Mouse (Mus musculus) limb, embryonic 14.5 days (tissue): Measurements from ENCODE around the gene Cntfr. TPM values are rescaled to one million over a fixed set of nuclear protein-coding genes. Genes with fewer than 3 reads are reported as not detected.

Experiments
- ATAC-seq: fragments of 200-750 bp; cut with Nextera tagmentation; 2 replicates; pipeline ENCODE4 v1.8.0; 2017; ENCODE audit warnings: low read depth, moderate number of reproducible peaks, moderate TSS enrichment; ENCODE audit not compliant: low FRiP score
- DNase-seq: peaks from one replicate; pipeline ENCODE4 v3.0.0-alpha.2; 2015; ENCODE audit warnings: low spot score
- H3K27ac ChIP-seq: fragments of 300-500 bp; sonication (generic); replicated peaks from 2 replicates; pipeline ENCODE4 v1.5.1; 2014; ENCODE audit warnings: low read depth, mild to moderate bottlenecking, low read length, moderate library complexity, mixed read lengths
- H3K27me3 ChIP-seq: fragments of 300-500 bp; sonication (generic); 2 replicates; pipeline ENCODE4 v1.6.1; 2014; ENCODE audit warnings: low read length, mixed read lengths; ENCODE audit not compliant: control insufficient read depth, insufficient read depth
- H3K36me3 ChIP-seq: fragments of 300-500 bp; sonication (generic); 2 replicates; pipeline ENCODE4 v1.6.1; 2014; ENCODE audit warnings: mild to moderate bottlenecking, low read length, moderate library complexity, mixed read lengths; ENCODE audit not compliant: control insufficient read depth, insufficient read depth
- H3K4me1 ChIP-seq: fragments of 300-500 bp; sonication (generic); 2 replicates; pipeline ENCODE4 v1.6.1; 2014; ENCODE audit warnings: antibody characterized with exemption, low read length, mixed read lengths; ENCODE audit not compliant: control insufficient read depth, insufficient read depth
- H3K4me2 ChIP-seq: fragments of 300-500 bp; sonication (generic); replicated peaks from 2 replicates; pipeline ENCODE4 v1.6.1; 2014; ENCODE audit warnings: low read depth, mild to moderate bottlenecking, low read length, moderate library complexity; ENCODE audit not compliant: severe bottlenecking
- H3K4me3 ChIP-seq: fragments of 300-500 bp; sonication (generic); replicated peaks from 2 replicates; pipeline ENCODE4 v1.5.1; 2014; ENCODE audit warnings: low read length
- H3K9ac ChIP-seq: fragments of 300-500 bp; sonication (generic); 2 replicates; pipeline ENCODE4 v1.6.1; 2014; ENCODE audit warnings: mild to moderate bottlenecking, low read depth, low read length, moderate library complexity; ENCODE audit not compliant: severe bottlenecking
- H3K9me3 ChIP-seq: fragments of 300-500 bp; sonication (generic); 2 replicates; pipeline ENCODE4 v1.6.1; 2016; ENCODE audit warnings: low read length; ENCODE audit not compliant: control insufficient read depth
- POLR2A ChIP-seq: fragments of 200-500 bp; IDR thresholded peaks from 2 replicates; pipeline ENCODE4 v1.8.0; 2012; ENCODE audit warnings: inconsistent platforms, mild to moderate bottlenecking, moderate library complexity, borderline replicate concordance; ENCODE audit not compliant: insufficient read depth, insufficient read length; ENCODE audit errors: extremely low read depth
- WGBS: fragments of 180-500 bp; shearing (Covaris S2); extraction: QIAGEN DNeasy Blood & Tissue Kit; methylation state at CpG from one replicate; pipeline ENCODE4 v1.1.7; 2014; 5-methylcytosine and 5-hydroxymethylcytosine counted together
- polyA plus RNA-seq, 2 experiments: library from polyadenylated mRNA; depleted of rRNA in 1 of 2; stranded (reverse) in 1 of 2; unstranded in 1 of 2; fragments of >200 nt; fragmentation: Nextera tagmentation in 1 of 2; extraction: Ambion mirVana in 1 of 2; gene quantifications; 2 replicates each; pipeline versions ENCODE4 v1.2.1 to v1.2.3; 2012 to 2014

Gene Cntfr
- polyA plus RNA-seq, 2 experiments = 5.4 to 34.2 TPM

DNA sequence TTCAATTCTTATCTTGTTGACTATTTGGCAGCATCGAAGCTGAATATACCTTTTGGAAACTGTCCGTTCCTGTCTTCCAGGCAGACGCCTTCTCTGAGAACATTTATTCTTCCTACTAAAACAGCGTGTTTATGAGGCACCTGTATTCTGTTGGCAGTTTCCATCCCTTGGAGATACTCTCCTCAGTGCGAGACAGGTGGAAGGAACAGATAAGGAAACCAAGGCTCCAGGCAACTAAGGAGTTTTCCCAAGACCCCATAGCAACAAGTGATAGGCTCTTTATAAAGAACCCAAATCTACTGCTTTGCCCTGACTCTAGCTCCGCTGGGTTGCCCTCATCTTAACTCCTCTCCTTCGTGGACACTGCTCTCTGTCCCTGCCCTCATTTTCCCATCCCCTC lies 48.3 kb downstream of the Cntfr start:
- 66% methylated on average over 7 of the region's 7 CpGs for WGBS
- no peak overlapping the region for H3K27ac ChIP-seq
- no peak for TF ChIP-seq POLR2A

DNA sequence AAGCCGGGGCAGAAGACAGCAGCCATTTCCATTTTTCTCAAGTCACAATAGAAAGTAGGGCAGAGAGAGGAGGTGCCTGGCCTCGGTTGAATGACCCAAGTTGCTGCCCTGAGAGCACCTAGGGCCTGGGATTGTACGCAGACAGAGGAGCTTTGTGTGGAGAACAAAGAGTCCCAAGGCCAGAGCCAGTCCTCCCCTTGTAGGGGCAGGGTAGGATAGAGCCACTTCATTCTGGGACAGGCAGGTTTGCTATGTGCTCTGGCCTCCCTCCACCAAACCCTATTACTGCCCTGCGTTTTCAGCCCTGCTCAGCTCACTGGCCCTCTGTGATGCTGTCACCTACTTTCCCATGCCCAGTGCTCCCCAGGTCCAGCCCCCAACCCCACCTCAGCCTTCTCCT lies 48.7 kb downstream of the Cntfr start:
- no peaks in the 10 kb centered on the region for H3K9me3 ChIP-seq
- no peak overlapping the region for H3K4me2 ChIP-seq
- DNase-seq = no peak
- no peaks in the 10 kb centered on the region for H3K27me3 ChIP-seq
- no peak overlapping the region for H3K27ac ChIP-seq
- H3K36me3 ChIP-seq = no peaks in the 10 kb centered on the region
- WGBS = 58% methylated on average over 4 of the region's 4 CpGs
- H3K4me1 ChIP-seq = no peaks in the 10 kb centered on the region
- H3K4me3 ChIP-seq = no peak overlapping the region
- no peak overlapping the region for H3K9ac ChIP-seq
- no peak for TF ChIP-seq POLR2A
- ATAC-seq = no peak

More for the DNA sequence above, 48.3 kb downstream of the Cntfr start:
- no peak overlapping the region for H3K4me2 ChIP-seq
- H3K36me3 ChIP-seq = no peaks in the 10 kb centered on the region
- ATAC-seq (no peak), DNase-seq (no peak)
- H3K4me3 ChIP-seq = no peak overlapping the region
- no peak overlapping the region for H3K9ac ChIP-seq
- H3K9me3 ChIP-seq = no peaks in the 10 kb centered on the region
- H3K4me1 ChIP-seq = no peaks in the 10 kb centered on the region
- H3K27me3 ChIP-seq = no peaks in the 10 kb centered on the region

DNA sequence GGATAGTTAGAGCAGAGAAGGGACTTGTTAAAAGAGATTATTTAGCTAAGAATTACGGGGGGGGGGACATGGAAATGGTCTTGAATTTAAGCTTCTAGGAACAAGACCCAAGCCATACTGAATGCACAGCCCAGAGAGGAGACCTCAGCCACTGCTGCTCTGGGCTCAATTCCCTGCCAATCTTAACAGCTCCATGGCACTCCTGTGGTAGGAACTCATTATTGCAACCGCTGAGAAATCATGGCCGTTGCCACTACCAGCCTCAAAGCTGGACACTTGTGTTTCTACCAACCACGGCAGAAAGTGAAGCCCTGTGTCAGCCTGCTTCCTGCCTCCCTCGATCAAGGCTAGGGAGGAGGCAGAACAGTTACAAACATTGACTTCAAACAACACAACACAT lies 51.4 kb downstream of the Cntfr start:
- Histone ChIP-seq H3K9ac (no peak overlapping the region), H3K27ac (no peak overlapping the region), H3K36me3 (no peaks in the 10 kb centered on the region), H3K27me3 (no peaks in the 10 kb centered on the region), H3K4me1 (0 out of 2 replicates have a peak, but pooled peaks cover 2% of the 10 kb centered on the region), H3K4me2 (no peak overlapping the region), H3K4me3 (no peak overlapping the region), H3K9me3 (no peaks in the 10 kb centered on the region)
- WGBS = 32% methylated on average over 5 of the region's 5 CpGs
- DNase-seq (no peak), ATAC-seq (no peak)
- no peak for TF ChIP-seq POLR2A

DNA sequence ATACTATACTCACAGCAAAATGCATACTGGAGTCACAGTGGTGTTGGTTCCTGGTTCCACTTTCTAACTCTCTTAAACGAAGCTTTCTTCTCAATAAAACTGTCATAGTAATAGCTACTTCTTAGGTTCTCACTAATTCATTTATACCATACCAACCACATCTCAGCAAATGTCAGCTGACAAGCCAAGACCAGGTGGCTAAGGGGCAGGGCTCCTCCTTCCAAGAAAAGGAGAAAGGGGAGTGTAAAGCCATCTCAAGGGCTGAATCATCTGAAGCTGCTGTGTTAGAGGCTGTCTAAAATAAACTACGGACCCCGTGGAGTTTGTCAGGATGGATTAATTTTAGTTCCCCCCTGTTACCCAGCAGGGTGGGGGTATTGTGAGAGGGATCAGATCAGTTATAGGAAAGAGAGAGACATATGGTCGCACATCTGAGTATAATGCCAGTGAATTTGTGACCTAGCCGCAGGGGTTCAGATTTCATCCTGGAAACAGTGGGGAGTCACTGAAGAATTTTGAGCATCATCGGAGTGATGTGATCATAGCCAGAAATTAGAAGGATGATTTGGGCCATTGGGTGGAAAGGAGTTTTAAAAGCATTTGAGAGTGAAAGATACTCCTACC lies 55.6 kb downstream of the Cntfr start:
- Histone ChIP-seq H3K36me3 (no peaks in the 10 kb centered on the region), H3K27me3 (peaks cover 7% of the 10 kb centered on the region; the same call in 1 of the 2 replicates), H3K9ac (no peak overlapping the region), H3K4me2 (no peak overlapping the region), H3K4me1 (peaks cover 15% of the 10 kb centered on the region), H3K27ac (no peak overlapping the region), H3K4me3 (no peak overlapping the region), H3K9me3 (no peaks in the 10 kb centered on the region)
- no peak for TF ChIP-seq POLR2A
- ATAC-seq (no peak), DNase-seq (no peak)
- 74% methylated on average over 6 of the region's 6 CpGs for WGBS

DNA sequence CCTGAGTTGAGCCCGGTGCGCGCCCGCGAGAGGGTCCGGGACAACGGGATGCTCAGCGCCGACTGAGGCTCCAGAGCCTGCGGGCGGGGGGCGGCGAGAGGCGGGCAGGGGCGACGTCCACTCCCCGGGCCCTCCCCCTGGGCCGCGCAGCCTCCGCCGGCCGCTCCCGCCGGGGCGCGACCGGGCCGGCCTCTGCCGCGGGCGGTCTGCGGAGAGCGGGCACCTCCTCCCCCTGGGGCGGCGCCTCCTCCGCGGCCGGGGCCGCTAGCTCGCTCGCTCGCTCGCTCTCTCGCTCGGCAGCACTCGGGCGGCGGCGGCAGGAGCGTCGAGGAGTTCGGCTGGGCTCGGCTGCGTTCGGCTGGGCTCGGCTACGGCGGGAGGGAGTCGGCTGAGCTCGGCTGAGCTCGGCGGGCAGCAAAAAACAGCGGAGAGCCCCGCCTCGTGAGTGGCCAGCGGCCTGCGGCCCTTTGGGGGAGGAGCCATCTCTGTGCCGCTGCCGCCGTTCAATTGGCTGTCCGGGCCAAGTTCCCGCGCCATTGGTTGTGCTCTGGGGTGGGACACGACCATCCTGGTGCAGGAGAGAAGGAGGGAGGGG lies 56.9 kb downstream of the Cntfr start, which contains the start of gene Enho:
TSS of gene Enho (minus strand) at position 412 of the 595 bp plus-strand sequence.
- peaks cover 7% of the 10 kb centered on the region; the same call in 1 of the 2 replicates for H3K27me3 ChIP-seq
- H3K9ac ChIP-seq = peak within 1 kb of the TSS; percentile 79
- ATAC-seq (peak; percentile 92), DNase-seq (peak; percentile 91)
- peak within 1 kb of the TSS; percentile 59 for H3K4me3 ChIP-seq
- no peak for TF ChIP-seq POLR2A
- H3K4me1 ChIP-seq = peaks cover 21% of the 10 kb centered on the region
- WGBS = under 1% methylated on average over 58 of the region's 74 CpGs
- H3K27ac ChIP-seq = peak within 1 kb of the TSS; percentile 65
- peak within 1 kb of the TSS; percentile 80 for H3K4me2 ChIP-seq
- H3K9me3 ChIP-seq = no peaks in the 10 kb centered on the region
- H3K36me3 ChIP-seq = no peaks in the 10 kb centered on the region
